Mouse (Mus musculus) adrenal gland, adult 2 months (tissue): ENCODE results near the gene Gemin6. TPM values are rescaled to one million over a fixed set of nuclear protein-coding genes. Genes with fewer than 3 reads are reported as not detected.
A peak's percentile ranks its signal among the peaks of the same experiment; 100 is the strongest.
"Not testable (repeated sequence)": the region's sequence is repeated elsewhere in the genome, so short reads cannot be mapped to it uniquely, and the experiment has no call there.

Experiments used
- DNase-seq: peaks from one replicate; pipeline ENCODE4 v3.0.0; 2021
- polyA plus RNA-seq: library from polyadenylated mRNA; depleted of rRNA; stranded (reverse); fragments of >200 nt; gene quantifications from 2 replicates; pipeline ENCODE4 v1.2.3, GENCODE M21; 2012; rRNA removed
- total RNA-seq, 2 experiments: library from RNA; stranded (reverse); gene quantifications; 2 replicates each; pipeline ENCODE4 v1.2.3; 2021

Gemin6 gene
- total and polyA plus RNA-seq, 3 experiments, result 1.1 to 8.5 (median 4.3) TPM

- DNase-seq, result no peak
Observed at GRCm38 (mm10) chr17:80234376-80234775, 10.1 kb downstream of the Gemin6 start.

GRCm38 (mm10) chr17:80235477-80235876 lies 11.2 kb downstream of the Gemin6 start:
- no peak for DNase-seq

- no peak for DNase-seq
Observed at GRCm38 (mm10) chr17:80236805-80237204, 12.6 kb downstream of the Gemin6 start.

GRCm38 (mm10) chr17:80237475-80237874 lies 13.2 kb downstream of the Gemin6 start:
- no peak for DNase-seq

- DNase-seq, result no peak
Observed at GRCm38 (mm10) chr17:80241594-80241993, 17.4 kb downstream of the Gemin6 start.

GRCm38 (mm10) chr17:80243116-80243515 lies 18.9 kb downstream of the Gemin6 start:
- peak; percentile 19 for DNase-seq

GRCm38 (mm10) chr17:80252757-80253525 lies 28.7 kb downstream of the Gemin6 start:
- DNase-seq, result peak; percentile 50

- DNase-seq, result no peak
Observed at GRCm38 (mm10) chr17:80254421-80254820, 30.2 kb downstream of the Gemin6 start.

- DNase-seq, result peak; percentile 91
Observed at GRCm38 (mm10) chr17:80255208-80255607, 31.0 kb downstream of the Gemin6 start.

- DNase-seq, result no peak
Observed at GRCm38 (mm10) chr17:80267065-80267464, 42.8 kb downstream of the Gemin6 start.

GRCm38 (mm10) chr17:80268151-80268550 lies 43.9 kb downstream of the Gemin6 start:
- no peak for DNase-seq

- DNase-seq, result not testable (repeated sequence)
Observed at GRCm38 (mm10) chr17:80270622-80271021, 46.4 kb downstream of the Gemin6 start.

Other genes with a start within 250 kb of the Gemin6 start
- 10 to 100 TPM; 43.5 to 44.5 TPM for gene Hnrnpll, start 162.1 kb upstream of the Gemin6 start, total RNA-seq
- 14.8 and 15.2 TPM in 2 replicates for gene Hnrnpll, start 162.1 kb upstream of the Gemin6 start, polyA plus RNA-seq
- gene Galm, start 97.0 kb upstream of the Gemin6 start, total RNA-seq, result 10 to 100 TPM; 16.7 to 21.2 TPM
- gene Galm, start 97.0 kb upstream of the Gemin6 start, polyA plus RNA-seq, result 5.4 and 5.5 TPM in 2 replicates
- gene Srsf7, start 17.1 kb upstream of the Gemin6 start, total RNA-seq, result 100 to 1,000 TPM in 1 of 2 experiments, 10 to 100 TPM in 1; 87.8 to 101 TPM
- gene Srsf7, start 17.1 kb upstream of the Gemin6 start, polyA plus RNA-seq, result 9.7 and 9.8 TPM in 2 replicates
- gene Ttc39d, start 17.0 kb upstream of the Gemin6 start, total RNA-seq, result under 1 TPM in 1 of 2 experiments, not detected in 1; 0.14 TPM
- gene Ttc39d, start 17.0 kb upstream of the Gemin6 start, polyA plus RNA-seq, result not detected in 2 replicates
- 10 to 100 TPM; 18.6 to 19.8 TPM for gene Morn2, start 65.8 kb downstream of the Gemin6 start, total RNA-seq
- gene Morn2, start 65.8 kb downstream of the Gemin6 start, polyA plus RNA-seq, result 2.4 and 3.7 TPM in 2 replicates
- 10 to 100 TPM in 1 of 2 experiments, 1 to 10 TPM in 1; 9.4 to 10.9 TPM for gene Dhx57, start 66.0 kb downstream of the Gemin6 start, total RNA-seq
- 4.2 and 4.5 TPM in 2 replicates for gene Dhx57, start 66.0 kb downstream of the Gemin6 start, polyA plus RNA-seq
- gene Arhgef33, start 83.0 kb downstream of the Gemin6 start, total RNA-seq, result 1 to 10 TPM in 1 of 2 experiments, under 1 TPM in 1; 0.72 to 1.2 TPM
- 0.42 and 0.79 TPM in 2 replicates for gene Arhgef33, start 83.0 kb downstream of the Gemin6 start, polyA plus RNA-seq
- not detected for gene Gm10190, start 149.1 kb downstream of the Gemin6 start, total RNA-seq
- gene Gm10190, start 149.1 kb downstream of the Gemin6 start, polyA plus RNA-seq, result not detected in 2 replicates